Mouse (Mus musculus) midbrain, embryonic 15.5 days (tissue): ENCODE data around the gene Pde4d. TPM values are rescaled to one million over a fixed set of nuclear protein-coding genes. Genes with fewer than 3 reads are reported as not detected.

Experiments
- ATAC-seq: fragments of 200-750 bp; cut with Nextera tagmentation; replicated peaks from 2 replicates; pipeline ENCODE4 v1.8.0; 2017; ENCODE audit warnings: moderate TSS enrichment
- H3K27ac ChIP-seq: fragments of 300-500 bp; sonication (generic); 2 replicates; pipeline ENCODE4 v1.5.1; 2015; ENCODE audit warnings: mild to moderate bottlenecking, inconsistent platforms
- H3K27me3 ChIP-seq: fragments of 300-500 bp; sonication (generic); replicated peaks from 2 replicates; pipeline ENCODE4 v1.6.1; 2015; ENCODE audit warnings: inconsistent platforms
- H3K36me3 ChIP-seq: fragments of 300-500 bp; sonication (generic); replicated peaks from 2 replicates; pipeline ENCODE4 v1.6.1; 2015; ENCODE audit warnings: inconsistent platforms
- H3K4me1 ChIP-seq: fragments of 300-500 bp; sonication (generic); 2 replicates; pipeline ENCODE4 v1.6.1; 2015; ENCODE audit warnings: inconsistent platforms
- H3K4me2 ChIP-seq: fragments of 300-500 bp; sonication (generic); 2 replicates; pipeline ENCODE4 v1.6.1; 2015; ENCODE audit warnings: inconsistent platforms, mild to moderate bottlenecking, moderate library complexity
- H3K4me3 ChIP-seq: fragments of 300-500 bp; sonication (generic); 2 replicates; pipeline ENCODE4 v1.5.1; 2015; ENCODE audit warnings: mild to moderate bottlenecking, inconsistent platforms
- H3K9ac ChIP-seq: fragments of 300-500 bp; sonication (generic); 2 replicates; pipeline ENCODE4 v1.6.1; 2015; ENCODE audit warnings: mild to moderate bottlenecking, inconsistent platforms
- H3K9me3 ChIP-seq: fragments of 300-500 bp; sonication (generic); 2 replicates; pipeline ENCODE4 v1.6.1; 2016; ENCODE audit warnings: inconsistent platforms
- WGBS: fragments of 180-500 bp; shearing (Covaris S2); methylation state at CpG from one replicate; pipeline ENCODE4 v1.1.7; 2015; ENCODE audit warnings: mixed read lengths; 5-methylcytosine and 5-hydroxymethylcytosine counted together
- polyA plus RNA-seq: library from polyadenylated mRNA; unstranded; fragments of >200 nt; fragmentation: Nextera tagmentation; extraction: Ambion mirVana; gene quantifications from 2 replicates; pipeline ENCODE4 v1.2.1, GENCODE M21; 2015

Gene Pde4d
- polyA plus RNA-seq, 1 experiment from 2014 or later = 27.1 TPM

- Histone ChIP-seq H3K9ac (no peak overlapping the region), H3K27ac (no peak overlapping the region), H3K4me3 (no peak overlapping the region), H3K36me3 (no peaks in the 10 kb centered on the region), H3K9me3 (no peaks in the 10 kb centered on the region), H3K27me3 (no peaks in the 10 kb centered on the region), H3K4me2 (no peak overlapping the region), H3K4me1 (peaks cover 12% of the 10 kb centered on the region; the same call in 1 of the 2 replicates)
- 83% methylated on average over 10 of the region's 10 CpGs for WGBS
- no peak for ATAC-seq
Observed at GRCm38 (mm10) chr13:109547006-109547587, 1097.3 kb downstream of the Pde4d start.

GRCm38 (mm10) chr13:109547700-109548099, 1098.0 kb downstream of the Pde4d start:
- no peak for ATAC-seq
- H3K9ac ChIP-seq = no peak overlapping the region
- 32% methylated on average over 6 of the region's 6 CpGs for WGBS
- H3K4me2 ChIP-seq = no peak overlapping the region
- no peak overlapping the region for H3K4me3 ChIP-seq
- H3K27ac ChIP-seq = no peak overlapping the region
- H3K27me3 ChIP-seq = no peaks in the 10 kb centered on the region
- no peaks in the 10 kb centered on the region for H3K36me3 ChIP-seq
- no peaks in the 10 kb centered on the region for H3K9me3 ChIP-seq
- H3K4me1 ChIP-seq = peaks cover 12% of the 10 kb centered on the region; the same call in 1 of the 2 replicates

- no peak for ATAC-seq
- Histone ChIP-seq H3K4me3 (no peak overlapping the region), H3K4me1 (peaks cover 12% of the 10 kb centered on the region; the same call in 1 of the 2 replicates), H3K27ac (no peak overlapping the region), H3K9me3 (no peaks in the 10 kb centered on the region), H3K27me3 (no peaks in the 10 kb centered on the region), H3K36me3 (no peaks in the 10 kb centered on the region), H3K4me2 (no peak overlapping the region), H3K9ac (no peak overlapping the region)
- WGBS = 72% methylated on average over 5 of the region's 5 CpGs
Observed at GRCm38 (mm10) chr13:109548263-109548662, 1098.5 kb downstream of the Pde4d start.

- no peaks in the 10 kb centered on the region for H3K27me3 ChIP-seq
- no peaks in the 10 kb centered on the region for H3K36me3 ChIP-seq
- H3K4me3 ChIP-seq = no peak overlapping the region
- no peak overlapping the region for H3K9ac ChIP-seq
- peak; percentile 47 for ATAC-seq
- H3K4me2 ChIP-seq = no peak overlapping the region
- peaks cover 12% of the 10 kb centered on the region; the same call in 1 of the 2 replicates for H3K4me1 ChIP-seq
- 52% methylated on average over 11 of the region's 11 CpGs for WGBS
- peak overlapping the region; percentile 30; the same call in 1 of the 2 replicates for H3K27ac ChIP-seq
- H3K9me3 ChIP-seq = no peaks in the 10 kb centered on the region
Observed at GRCm38 (mm10) chr13:109548771-109549555, 1099.2 kb downstream of the Pde4d start.

- no peak for ATAC-seq
- no peaks in the 10 kb centered on the region for H3K9me3 ChIP-seq
Observed at GRCm38 (mm10) chr13:109551836-109552235, 1102.1 kb downstream of the Pde4d start.

GRCm38 (mm10) chr13:109555513-109555912, 1105.8 kb downstream of the Pde4d start:
- H3K27ac ChIP-seq = no peak overlapping the region
- no peak overlapping the region for H3K4me2 ChIP-seq
- no peaks in the 10 kb centered on the region for H3K9me3 ChIP-seq
- WGBS = 85% methylated on average over 5 of the region's 5 CpGs
- no peaks in the 10 kb centered on the region for H3K36me3 ChIP-seq
- H3K9ac ChIP-seq = no peak overlapping the region
- no peaks in the 10 kb centered on the region for H3K4me1 ChIP-seq
- H3K4me3 ChIP-seq = no peak overlapping the region
- ATAC-seq = no peak
- no peaks in the 10 kb centered on the region for H3K27me3 ChIP-seq

More at GRCm38 (mm10) chr13:109551836-109552235, 1102.1 kb downstream of the Pde4d start:
- Histone ChIP-seq H3K27me3 (no peaks in the 10 kb centered on the region), H3K4me3 (no peak overlapping the region), H3K9ac (no peak overlapping the region), H3K4me2 (no peak overlapping the region), H3K36me3 (no peaks in the 10 kb centered on the region), H3K27ac (no peak overlapping the region), H3K4me1 (peaks cover 9% of the 10 kb centered on the region; the same call in 1 of the 2 replicates)
- WGBS = 80% methylated on average over 3 of the region's 3 CpGs

GRCm38 (mm10) chr13:109556853-109557252, 1107.1 kb downstream of the Pde4d start:
- H3K27ac ChIP-seq = no peak overlapping the region
- H3K4me1 ChIP-seq = no peaks in the 10 kb centered on the region
- H3K36me3 ChIP-seq = no peaks in the 10 kb centered on the region
- H3K27me3 ChIP-seq = no peaks in the 10 kb centered on the region
- no peak for ATAC-seq
- no peak overlapping the region for H3K9ac ChIP-seq
- no peak overlapping the region for H3K4me3 ChIP-seq
- no peaks in the 10 kb centered on the region for H3K9me3 ChIP-seq
- H3K4me2 ChIP-seq = no peak overlapping the region
- WGBS = 91% methylated on average over 4 of the region's 4 CpGs

- H3K36me3 ChIP-seq = no peaks in the 10 kb centered on the region
- H3K4me3 ChIP-seq = no peak overlapping the region
- H3K27me3 ChIP-seq = no peaks in the 10 kb centered on the region
- H3K9ac ChIP-seq = no peak overlapping the region
- no peaks in the 10 kb centered on the region for H3K4me1 ChIP-seq
- no peak overlapping the region for H3K4me2 ChIP-seq
- H3K9me3 ChIP-seq = no peaks in the 10 kb centered on the region
- H3K27ac ChIP-seq = no peak overlapping the region
- WGBS = 71% methylated on average over 12 of the region's 12 CpGs
- peak; percentile 84 for ATAC-seq
Observed at GRCm38 (mm10) chr13:109558341-109559257, 1108.9 kb downstream of the Pde4d start.

GRCm38 (mm10) chr13:109560261-109560660, 1110.5 kb downstream of the Pde4d start:
- H3K36me3 ChIP-seq = no peaks in the 10 kb centered on the region
- H3K9me3 ChIP-seq = no peaks in the 10 kb centered on the region
- H3K4me2 ChIP-seq = no peak overlapping the region
- H3K4me1 ChIP-seq = no peaks in the 10 kb centered on the region
- WGBS = 86% methylated on average over 4 of the region's 4 CpGs
- H3K27me3 ChIP-seq = no peaks in the 10 kb centered on the region
- H3K4me3 ChIP-seq = no peak overlapping the region
- H3K27ac ChIP-seq = no peak overlapping the region
- H3K9ac ChIP-seq = no peak overlapping the region
- no peak for ATAC-seq

GRCm38 (mm10) chr13:109568638-109569468, 1119.1 kb downstream of the Pde4d start:
- Histone ChIP-seq H3K4me2 (no peak overlapping the region), H3K36me3 (no peaks in the 10 kb centered on the region), H3K4me1 (no peaks in the 10 kb centered on the region), H3K4me3 (no peak overlapping the region), H3K9me3 (no peaks in the 10 kb centered on the region), H3K27ac (peak overlapping the region; percentile 42; the same call in 1 of the 2 replicates), H3K9ac (no peak overlapping the region), H3K27me3 (no peaks in the 10 kb centered on the region)
- 0 out of 2 replicates have a peak, but pooled peaks have one; percentile 37 for ATAC-seq
- WGBS = 71% methylated on average over 20 of the region's 20 CpGs

GRCm38 (mm10) chr13:109569491-109569890, 1119.7 kb downstream of the Pde4d start:
- Histone ChIP-seq H3K9me3 (no peaks in the 10 kb centered on the region), H3K36me3 (no peaks in the 10 kb centered on the region), H3K9ac (no peak overlapping the region), H3K4me3 (no peak overlapping the region), H3K4me1 (no peaks in the 10 kb centered on the region), H3K4me2 (no peak overlapping the region), H3K27me3 (no peaks in the 10 kb centered on the region), H3K27ac (no peak overlapping the region; the same call in 1 of the 2 replicates)
- WGBS = 77% methylated on average over 5 of the region's 5 CpGs
- no peak for ATAC-seq
